Mouse (Mus musculus) retina, adult 2 months (tissue): ENCODE measurements around the gene Srarp.

Experiments
- DNase-seq: peaks from one replicate; pipeline ENCODE4 v3.0.0-alpha.2; 2012; ENCODE audit warnings: low read depth, low spot score

Srarp gene

GRCm38 (mm10) chr4:141456193-141456938 lies 20.5 kb upstream of the Srarp start:
- DNase-seq, result no peak

GRCm38 (mm10) chr4:141455526-141455925 lies 19.6 kb upstream of the Srarp start:
- DNase-seq, result no peak

- no peak for DNase-seq
Observed at GRCm38 (mm10) chr4:141454581-141455350, 18.9 kb upstream of the Srarp start.

- DNase-seq, result no peak
Observed at GRCm38 (mm10) chr4:141451916-141452450, 16.1 kb upstream of the Srarp start.

- DNase-seq, result no peak
Observed at GRCm38 (mm10) chr4:141451251-141451650, 15.3 kb upstream of the Srarp start.

GRCm38 (mm10) chr4:141446211-141446610 lies 10.3 kb upstream of the Srarp start:
- no peak for DNase-seq

GRCm38 (mm10) chr4:141445328-141445720 lies 9.4 kb upstream of the Srarp start:
- no peak for DNase-seq

GRCm38 (mm10) chr4:141444451-141445327 lies 8.8 kb upstream of the Srarp start, which contains the start of gene Zbtb17:
Zbtb17 (plus strand) TSS chr4:141444654.
- peak; percentile 67 for DNase-seq

- no peak for DNase-seq
Observed at GRCm38 (mm10) chr4:141443641-141444429, 7.9 kb upstream of the Srarp start.

GRCm38 (mm10) chr4:141440877-141441276 lies 5.0 kb upstream of the Srarp start:
- no peak for DNase-seq

- DNase-seq, result no peak
Observed at GRCm38 (mm10) chr4:141439083-141439803, 3.3 kb upstream of the Srarp start.

- no peak for DNase-seq
Observed at GRCm38 (mm10) chr4:141433191-141433590, 2.7 kb downstream of the Srarp start.

- DNase-seq, result no peak
Observed at GRCm38 (mm10) chr4:141432666-141433065, 3.2 kb downstream of the Srarp start.

GRCm38 (mm10) chr4:141430997-141431396 lies 4.9 kb downstream of the Srarp start:
- DNase-seq, result no peak

- DNase-seq, result no peak
Observed at GRCm38 (mm10) chr4:141429847-141430246, 6.1 kb downstream of the Srarp start.

- DNase-seq, result no peak
Observed at GRCm38 (mm10) chr4:141429381-141429780, 6.5 kb downstream of the Srarp start.

- no peak for DNase-seq
Observed at GRCm38 (mm10) chr4:141427921-141428320, 8.0 kb downstream of the Srarp start.

GRCm38 (mm10) chr4:141426796-141427745 lies 8.8 kb downstream of the Srarp start:
- no peak for DNase-seq
